Mouse (Mus musculus): ENCODE data around the gene St5. TPM values are rescaled to one million over a fixed set of nuclear protein-coding genes. Genes with fewer than 3 reads are reported as not detected.

Gene St5
- total RNA-seq, 2 experiments from 2014 or later: 381 to 390 TPM

DNA sequence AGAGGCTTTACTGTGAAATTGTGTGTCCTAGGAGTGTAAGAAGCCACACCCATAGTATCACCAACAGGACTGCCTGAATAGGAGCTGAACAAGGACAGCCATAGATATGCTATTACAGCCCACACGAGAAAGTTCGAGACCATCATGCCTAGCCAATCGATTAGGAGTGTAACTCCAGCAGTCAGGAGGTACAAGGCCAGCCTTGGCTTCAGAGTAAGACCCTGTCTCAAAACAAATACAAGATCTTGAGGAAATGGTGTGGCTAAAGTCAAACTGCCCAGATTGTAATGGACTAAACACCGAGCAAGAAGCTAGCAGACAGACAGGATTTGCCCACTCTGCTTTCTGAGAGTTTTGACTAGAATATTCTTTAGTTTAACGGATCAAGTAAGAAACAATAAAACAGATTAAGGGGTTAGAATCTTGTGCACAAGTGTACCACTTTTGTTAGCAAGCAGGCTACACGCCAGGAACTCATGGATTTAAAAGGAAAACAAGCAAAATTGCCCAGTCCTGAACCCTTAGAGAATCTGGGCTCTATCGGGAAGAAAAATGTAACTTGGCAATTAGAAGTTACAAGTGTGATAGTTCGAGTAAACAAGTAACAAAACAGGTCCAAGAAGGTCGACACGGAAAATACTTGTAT is 185.2 kb downstream of the St5 start:
- ATAC-seq (replicated peaks; ENCODE audit: low FRiP score, poor library complexity, severe bottlenecking): peak; percentile 61

GRCm38 (mm10) chr7:109516500-109516899 is 186.9 kb downstream of the St5 start:
- no peak for ATAC-seq (replicated peaks; ENCODE audit: low FRiP score, poor library complexity, severe bottlenecking)

- no peak for ATAC-seq (replicated peaks; ENCODE audit: low FRiP score, poor library complexity, severe bottlenecking)
These were observed 191.6 kb downstream of the St5 start for GRCm38 (mm10) chr7:109511838-109512237.

DNA sequence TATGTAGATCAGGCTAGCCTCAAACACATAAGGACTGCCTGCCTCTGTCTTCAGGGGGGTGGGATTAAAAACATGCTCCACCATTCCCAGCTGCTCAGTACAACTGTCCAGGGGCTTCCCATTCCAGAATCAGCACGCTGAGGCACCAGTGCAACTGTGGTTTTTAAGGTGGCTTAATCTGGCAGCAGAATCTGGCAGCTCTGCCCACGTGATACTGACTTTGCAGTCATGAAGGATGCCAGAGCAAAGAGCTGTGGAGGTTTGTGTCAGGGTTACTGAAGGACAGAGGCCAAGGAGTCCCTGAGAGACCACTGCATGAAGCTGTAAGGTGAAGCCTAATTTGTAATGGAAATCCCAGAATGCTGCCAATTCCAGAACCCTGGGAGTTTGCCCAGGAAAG is 192.6 kb downstream of the St5 start:
- no peak for ATAC-seq (replicated peaks; ENCODE audit: low FRiP score, poor library complexity, severe bottlenecking)

- ATAC-seq (replicated peaks; ENCODE audit: low FRiP score, poor library complexity, severe bottlenecking): no peak
These were observed 195.4 kb downstream of the St5 start, which contains the start of gene Trim66 for GRCm38 (mm10) chr7:109508034-109508433. Gene Trim66 (minus strand): TSS chr7:109508134.

- ATAC-seq (replicated peaks; ENCODE audit: low FRiP score, poor library complexity, severe bottlenecking): no peak
These were observed 195.8 kb downstream of the St5 start for GRCm38 (mm10) chr7:109507572-109507971.

DNA sequence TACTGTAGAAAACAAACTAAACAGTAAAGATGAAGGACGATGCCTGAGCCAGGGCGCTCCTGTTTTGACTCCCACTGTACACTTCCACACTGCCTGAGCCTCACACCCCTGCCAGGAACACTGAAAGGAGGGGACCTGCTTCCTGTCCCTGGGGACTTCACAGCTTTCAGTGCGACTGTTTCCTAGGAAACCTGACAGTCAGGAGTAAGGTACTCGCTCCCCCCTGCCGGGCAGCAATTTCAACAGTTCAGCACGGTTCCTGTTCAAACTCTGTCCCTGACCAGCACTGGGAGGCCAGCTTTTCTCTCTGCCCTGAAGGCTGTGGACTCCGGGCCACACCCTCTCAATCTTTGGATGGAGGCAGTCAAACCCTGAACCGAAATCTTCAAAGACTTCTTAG is 196.3 kb downstream of the St5 start:
- ATAC-seq (replicated peaks; ENCODE audit: low FRiP score, poor library complexity, severe bottlenecking): no peak

DNA sequence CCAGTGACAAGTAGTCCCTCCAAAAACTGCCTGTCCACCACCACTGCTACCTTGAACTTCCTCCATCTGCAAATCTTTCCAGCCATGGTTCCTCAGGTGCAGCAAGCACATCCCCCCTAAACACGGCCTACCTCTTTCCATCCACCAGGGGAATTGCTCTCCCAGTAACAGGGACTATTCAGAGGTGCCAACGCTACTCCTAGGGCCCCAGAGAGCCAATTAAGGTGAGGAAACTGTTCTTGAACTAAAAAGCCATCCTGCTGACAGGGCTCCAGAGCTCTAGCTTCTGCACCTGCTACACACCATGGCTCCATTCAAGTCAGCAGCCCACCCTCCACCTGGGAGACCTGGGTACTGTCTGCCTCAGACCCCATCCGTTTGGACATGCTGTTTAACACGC is 205.9 kb downstream of the St5 start:
- ATAC-seq (replicated peaks; ENCODE audit: low FRiP score, poor library complexity, severe bottlenecking): no peak

DNA sequence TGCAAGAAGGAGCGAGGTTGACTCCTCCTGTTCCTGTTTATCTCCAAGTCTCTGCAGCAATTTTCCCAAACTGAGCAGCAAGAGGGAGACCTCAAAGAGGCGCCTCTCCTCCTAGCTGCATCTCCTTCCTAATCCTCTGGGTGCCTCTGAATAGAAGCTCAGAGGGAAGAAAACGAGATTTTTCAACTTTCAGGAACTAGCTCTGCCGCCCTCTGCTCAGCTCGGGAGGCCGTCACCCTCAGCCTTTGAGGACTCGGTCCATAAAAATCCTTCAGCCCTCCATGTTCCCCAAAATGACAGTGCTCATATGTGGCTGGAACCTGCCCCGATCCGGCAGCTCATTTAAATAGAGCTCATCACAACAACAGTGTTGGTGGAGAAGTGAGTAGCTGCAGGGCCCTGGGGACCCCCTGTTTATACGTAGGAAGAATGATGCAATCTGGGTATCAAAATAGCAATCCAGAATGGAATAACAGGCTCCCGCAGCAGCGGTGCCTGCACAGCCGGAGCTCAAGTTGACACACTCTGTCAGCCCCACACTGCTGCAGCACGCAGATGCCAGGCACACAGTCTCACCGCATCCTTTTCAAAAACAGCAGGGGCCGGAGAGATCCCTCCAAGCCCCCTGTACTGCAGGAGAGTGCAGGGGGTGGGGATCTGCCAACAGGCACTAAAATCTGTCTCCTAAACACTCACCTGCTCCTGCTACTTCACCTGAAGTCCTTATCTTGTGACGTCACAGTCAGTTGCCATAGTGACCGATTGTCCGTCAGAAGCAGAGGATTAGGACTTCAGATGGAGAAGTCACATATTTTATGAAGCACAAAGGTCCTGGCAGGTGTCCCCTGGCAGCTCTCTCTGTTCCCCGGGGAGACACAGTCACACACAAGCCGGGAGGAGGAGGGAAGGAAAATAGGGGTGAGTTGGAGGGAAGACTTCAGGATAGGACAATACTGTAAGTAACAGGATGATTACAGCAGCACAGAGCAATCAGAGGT is 209.8 kb downstream of the St5 start:
- no peak for ATAC-seq (replicated peaks; ENCODE audit: low FRiP score, poor library complexity, severe bottlenecking)

- ATAC-seq (replicated peaks; ENCODE audit: low FRiP score, poor library complexity, severe bottlenecking): no peak
These were observed 210.6 kb downstream of the St5 start for GRCm38 (mm10) chr7:109492616-109493318.

- no peak for ATAC-seq (replicated peaks; ENCODE audit: low FRiP score, poor library complexity, severe bottlenecking)
These were observed 219.2 kb downstream of the St5 start for GRCm38 (mm10) chr7:109484221-109484620.

DNA sequence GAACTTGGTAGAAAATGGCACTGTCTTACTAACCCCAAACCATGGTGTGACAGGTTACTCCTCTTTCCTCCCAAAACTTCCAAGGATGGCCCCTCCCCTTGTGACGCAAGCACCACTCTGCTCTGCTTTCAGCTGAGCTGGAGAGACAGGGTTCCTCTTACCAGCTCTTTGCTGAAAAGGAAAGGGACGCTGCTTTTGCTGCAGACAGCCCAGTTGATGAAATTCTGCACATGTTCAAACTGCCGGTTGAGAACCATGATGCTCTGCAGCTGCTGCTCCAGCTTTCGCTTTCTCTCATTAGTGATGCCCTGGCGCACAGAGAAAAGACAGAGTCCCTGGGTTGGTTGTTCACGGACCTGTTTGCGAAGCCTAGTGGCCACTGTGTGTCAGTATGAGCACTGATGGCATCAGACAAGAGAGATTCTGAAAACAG is 222.6 kb downstream of the St5 start:
- no peak for ATAC-seq (replicated peaks; ENCODE audit: low FRiP score, poor library complexity, severe bottlenecking)

DNA sequence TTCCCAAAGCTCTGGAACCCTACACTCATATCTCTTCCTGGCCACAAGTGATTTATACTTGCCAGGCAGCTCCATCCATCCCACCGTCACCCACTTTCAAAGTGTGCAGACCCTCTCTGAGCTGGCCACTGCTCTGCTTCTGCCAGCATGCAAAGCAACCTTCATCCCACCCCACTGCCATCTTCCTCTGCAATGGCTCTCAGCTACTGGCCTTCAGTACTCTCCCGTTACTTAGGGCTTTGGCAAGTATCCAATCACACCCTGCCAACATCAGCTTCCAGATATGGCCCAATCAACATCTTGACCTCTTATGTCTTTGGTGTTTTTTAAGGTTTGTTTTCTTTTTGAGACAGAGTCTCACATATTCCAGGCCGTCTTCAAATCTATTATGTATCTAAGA is 225.5 kb downstream of the St5 start:
- ATAC-seq (replicated peaks; ENCODE audit: low FRiP score, poor library complexity, severe bottlenecking): no peak

Other genes with a start within 250 kb of the St5 start
- not detected in 2 replicates for gene Trim66, start 195.5 kb downstream of the St5 start, total RNA-seq (2015; ENCODE audit: low replicate concordance)
- not detected in 2 replicates for gene Trim66, start 195.5 kb downstream of the St5 start, total RNA-seq (2017; ENCODE audit: low replicate concordance)
- 123 and 147 TPM in 2 replicates for gene Rpl27a, start 184.5 kb downstream of the St5 start, total RNA-seq (2015; ENCODE audit: low replicate concordance)
- gene Rpl27a, start 184.5 kb downstream of the St5 start, total RNA-seq (2017; ENCODE audit: low replicate concordance): 99.9 and 139 TPM in 2 replicates
- gene Akip1, start 85 bp upstream of the St5 start, total RNA-seq (2015; ENCODE audit: low replicate concordance): 5.2 and 18.0 TPM in 2 replicates
- 3.2 and 6.4 TPM in 2 replicates for gene Akip1, start 85 bp upstream of the St5 start, total RNA-seq (2017; ENCODE audit: low replicate concordance)
- gene BC051019, start 20.2 kb upstream of the St5 start, total RNA-seq (2015; ENCODE audit: low replicate concordance): not detected in 2 replicates
- not detected in 2 replicates for gene BC051019, start 20.2 kb upstream of the St5 start, total RNA-seq (2017; ENCODE audit: low replicate concordance)
- gene Ascl3, start 28.1 kb upstream of the St5 start, total RNA-seq (2015; ENCODE audit: low replicate concordance): not detected in 2 replicates
- not detected in 2 replicates for gene Ascl3, start 28.1 kb upstream of the St5 start, total RNA-seq (2017; ENCODE audit: low replicate concordance)
- gene Tmem9b, start 49.3 kb upstream of the St5 start, total RNA-seq (2015; ENCODE audit: low replicate concordance): 30.7 and 31.8 TPM in 2 replicates
- 13.0 and 18.7 TPM in 2 replicates for gene Tmem9b, start 49.3 kb upstream of the St5 start, total RNA-seq (2017; ENCODE audit: low replicate concordance)
- 10.7 and 14.0 TPM in 2 replicates for gene Nrip3, start 78.4 kb upstream of the St5 start, total RNA-seq (2015; ENCODE audit: low replicate concordance)
- 9.9 and 19.9 TPM in 2 replicates for gene Nrip3, start 78.4 kb upstream of the St5 start, total RNA-seq (2017; ENCODE audit: low replicate concordance)
- not detected in 2 replicates for gene Scube2, start 162.1 kb upstream of the St5 start, total RNA-seq (2015; ENCODE audit: low replicate concordance)
- gene Scube2, start 162.1 kb upstream of the St5 start, total RNA-seq (2017; ENCODE audit: low replicate concordance): not detected in 2 replicates

Measured in erythroblast, adult 5-6 weeks (primary cell).